Mouse (Mus musculus) heart, embryonic 15.5 days (tissue): Measurements from ENCODE around the gene Inf2. TPM values are rescaled to one million over a fixed set of nuclear protein-coding genes. Genes with fewer than 3 reads are reported as not detected.

ENCODE experiments used
- ATAC-seq: fragments of 200-750 bp; cut with Nextera tagmentation; replicated peaks from 2 replicates; pipeline ENCODE4 v1.8.0; 2017; ENCODE audit warnings: low read depth, moderate TSS enrichment; ENCODE audit not compliant: insufficient number of reproducible peaks, insufficient read depth, low FRiP score
- H3K27ac ChIP-seq: fragments of 300-500 bp; sonication (generic); 2 replicates; pipeline ENCODE4 v1.5.1; 2015; ENCODE audit warnings: mild to moderate bottlenecking, inconsistent platforms
- H3K27me3 ChIP-seq: fragments of 300-500 bp; sonication (generic); 2 replicates; pipeline ENCODE4 v1.6.1; 2015; ENCODE audit warnings: inconsistent platforms
- H3K36me3 ChIP-seq: fragments of 300-500 bp; sonication (generic); 2 replicates; pipeline ENCODE4 v1.6.1; 2015; ENCODE audit warnings: mild to moderate bottlenecking, inconsistent platforms
- H3K4me1 ChIP-seq: fragments of 300-500 bp; sonication (generic); replicated peaks from 2 replicates; pipeline ENCODE4 v1.6.1; 2015; ENCODE audit warnings: inconsistent platforms
- H3K4me2 ChIP-seq: fragments of 300-500 bp; sonication (generic); 2 replicates; pipeline ENCODE4 v1.6.1; 2015; ENCODE audit warnings: inconsistent platforms, mild to moderate bottlenecking, moderate library complexity
- H3K4me3 ChIP-seq: fragments of 300-500 bp; sonication (generic); 2 replicates; pipeline ENCODE4 v1.5.1; 2015; ENCODE audit warnings: mild to moderate bottlenecking, inconsistent platforms
- H3K9ac ChIP-seq: fragments of 300-500 bp; sonication (generic); 2 replicates; pipeline ENCODE4 v1.6.1; 2015; ENCODE audit warnings: mild to moderate bottlenecking, inconsistent platforms
- H3K9me3 ChIP-seq: fragments of 300-500 bp; sonication (generic); replicated peaks from 2 replicates; pipeline ENCODE4 v1.6.1; 2016; ENCODE audit warnings: inconsistent platforms
- WGBS: fragments of 180-500 bp; shearing (Covaris S2); methylation state at CpG from one replicate; pipeline ENCODE4 v1.1.7; 2015; ENCODE audit warnings: mixed read lengths; 5-methylcytosine and 5-hydroxymethylcytosine counted together
- polyA plus RNA-seq: library from polyadenylated mRNA; unstranded; fragments of >200 nt; fragmentation: Nextera tagmentation; extraction: Ambion mirVana; gene quantifications from 2 replicates; pipeline ENCODE4 v1.2.1, GENCODE M21; 2015

Inf2 gene
- polyA plus RNA-seq, 1 experiment from 2014 or later = 3.1 TPM

GRCm38 (mm10) chr12:112628197-112628596 lies 39.6 kb downstream of the Inf2 start:
- Histone ChIP-seq H3K27me3 (no peaks in the 10 kb centered on the region), H3K36me3 (no peaks in the 10 kb centered on the region), H3K4me1 (peaks cover 48% of the 10 kb centered on the region), H3K9ac (no peak overlapping the region), H3K4me2 (no peak overlapping the region), H3K4me3 (no peak overlapping the region), H3K9me3 (no peaks in the 10 kb centered on the region), H3K27ac (peak overlapping the region; percentile 57)
- 71% methylated on average over 6 of the region's 6 CpGs for WGBS
- ATAC-seq = no peak

- H3K9ac ChIP-seq = peak overlapping the region; percentile 39; the same call in 1 of the 2 replicates
- 15% methylated on average over 19 of the region's 19 CpGs for WGBS
- H3K4me1 ChIP-seq = peaks cover 39% of the 10 kb centered on the region
These were observed 40.5 kb downstream of the Inf2 start for GRCm38 (mm10) chr12:112628928-112629721.

GRCm38 (mm10) chr12:112630029-112630428 lies 41.4 kb downstream of the Inf2 start:
- Histone ChIP-seq H3K4me1 (peaks cover 36% of the 10 kb centered on the region), H3K9me3 (no peaks in the 10 kb centered on the region), H3K27ac (no peak overlapping the region), H3K9ac (no peak overlapping the region), H3K27me3 (no peaks in the 10 kb centered on the region), H3K4me2 (no peak overlapping the region), H3K4me3 (no peak overlapping the region), H3K36me3 (no peaks in the 10 kb centered on the region)
- 92% methylated on average over 12 of the region's 12 CpGs for WGBS
- no peak for ATAC-seq

More at GRCm38 (mm10) chr12:112628928-112629721, 40.5 kb downstream of the Inf2 start:
- no peaks in the 10 kb centered on the region for H3K27me3 ChIP-seq
- H3K36me3 ChIP-seq = no peaks in the 10 kb centered on the region
- peak overlapping the region; percentile 57 for H3K27ac ChIP-seq
- no peaks in the 10 kb centered on the region for H3K9me3 ChIP-seq
- ATAC-seq = peak; percentile 85
- H3K4me3 ChIP-seq = peak overlapping the region; percentile 33
- peak overlapping the region; percentile 63 for H3K4me2 ChIP-seq

- Histone ChIP-seq H3K36me3 (no peaks in the 10 kb centered on the region; the same call in 1 of the 2 replicates), H3K4me2 (no peak overlapping the region), H3K4me3 (no peak overlapping the region), H3K9ac (no peak overlapping the region), H3K27ac (no peak overlapping the region), H3K27me3 (no peaks in the 10 kb centered on the region), H3K9me3 (no peaks in the 10 kb centered on the region), H3K4me1 (peaks cover 35% of the 10 kb centered on the region)
- WGBS = 76% methylated on average over 5 of the region's 5 CpGs
- ATAC-seq = no peak
These were observed 42.2 kb downstream of the Inf2 start for GRCm38 (mm10) chr12:112630796-112631195.

DNA sequence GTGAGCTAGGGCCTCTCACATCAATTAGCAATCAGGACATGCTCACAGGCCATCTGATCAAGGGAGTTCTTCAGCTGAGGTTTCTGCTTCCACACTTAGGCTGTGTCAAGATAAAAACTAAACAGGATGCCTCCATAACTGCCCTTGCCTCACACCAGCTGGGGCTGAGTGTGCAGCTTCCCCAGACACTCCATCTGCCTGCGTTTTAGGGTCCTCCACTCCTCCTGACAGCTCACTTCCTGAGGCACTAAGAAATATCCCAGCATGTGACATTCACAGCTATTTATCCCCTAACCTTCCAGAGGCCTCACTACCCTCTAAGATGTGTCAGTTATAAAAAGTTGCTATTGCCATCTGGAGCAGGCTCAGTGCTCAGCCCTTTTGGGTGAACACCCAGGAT lies 42.9 kb downstream of the Inf2 start:
- H3K4me3 ChIP-seq = no peak overlapping the region
- H3K4me1 ChIP-seq = peaks cover 28% of the 10 kb centered on the region
- no peak overlapping the region for H3K27ac ChIP-seq

GRCm38 (mm10) chr12:112632084-112632777 lies 43.6 kb downstream of the Inf2 start:
- Histone ChIP-seq H3K4me3 (no peak overlapping the region), H3K27ac (no peak overlapping the region), H3K4me2 (no peak overlapping the region), H3K27me3 (no peaks in the 10 kb centered on the region), H3K9ac (no peak overlapping the region), H3K4me1 (peaks cover 26% of the 10 kb centered on the region), H3K36me3 (peaks cover 6% of the 10 kb centered on the region; the same call in 1 of the 2 replicates), H3K9me3 (no peaks in the 10 kb centered on the region)
- no peak for ATAC-seq
- WGBS = 72% methylated on average over 11 of the region's 11 CpGs

More for the DNA sequence above, 42.9 kb downstream of the Inf2 start:
- no peaks in the 10 kb centered on the region for H3K27me3 ChIP-seq
- no peak overlapping the region for H3K9ac ChIP-seq
- no peak for ATAC-seq
- WGBS = 19% methylated on average over 1 of the region's 1 CpGs
- H3K4me2 ChIP-seq = no peak overlapping the region
- no peaks in the 10 kb centered on the region for H3K9me3 ChIP-seq
- peaks cover 6% of the 10 kb centered on the region; the same call in 1 of the 2 replicates for H3K36me3 ChIP-seq

GRCm38 (mm10) chr12:112632907-112633306 lies 44.3 kb downstream of the Inf2 start:
- no peaks in the 10 kb centered on the region for H3K9me3 ChIP-seq
- no peaks in the 10 kb centered on the region for H3K27me3 ChIP-seq
- peaks cover 6% of the 10 kb centered on the region; the same call in 1 of the 2 replicates for H3K36me3 ChIP-seq
- H3K9ac ChIP-seq = no peak overlapping the region
- no peak overlapping the region for H3K4me2 ChIP-seq
- H3K4me3 ChIP-seq = no peak overlapping the region
- H3K27ac ChIP-seq = no peak overlapping the region
- 79% methylated on average over 5 of the region's 5 CpGs for WGBS
- H3K4me1 ChIP-seq = peaks cover 20% of the 10 kb centered on the region
- no peak for ATAC-seq

GRCm38 (mm10) chr12:112633686-112634085 lies 45.1 kb downstream of the Inf2 start:
- no peak overlapping the region for H3K4me3 ChIP-seq
- H3K27me3 ChIP-seq = no peaks in the 10 kb centered on the region
- no peak overlapping the region for H3K9ac ChIP-seq
- no peak overlapping the region for H3K27ac ChIP-seq
- H3K36me3 ChIP-seq = peaks cover 6% of the 10 kb centered on the region; the same call in 1 of the 2 replicates
- H3K4me1 ChIP-seq = peaks cover 12% of the 10 kb centered on the region
- no peaks in the 10 kb centered on the region for H3K9me3 ChIP-seq
- H3K4me2 ChIP-seq = no peak overlapping the region
- 66% methylated on average over 9 of the region's 9 CpGs for whole genome bisulfite sequencing
- ATAC-seq = no peak

GRCm38 (mm10) chr12:112639526-112639925 lies 50.9 kb downstream of the Inf2 start:
- peaks cover 13% of the 10 kb centered on the region; the same call in 1 of the 2 replicates for H3K36me3 ChIP-seq
- no peaks in the 10 kb centered on the region for H3K27me3 ChIP-seq
- H3K9me3 ChIP-seq = no peaks in the 10 kb centered on the region
- H3K4me3 ChIP-seq = no peak overlapping the region
- no peak for ATAC-seq
- H3K27ac ChIP-seq = no peak overlapping the region
- H3K9ac ChIP-seq = no peak overlapping the region
- peaks cover 7% of the 10 kb centered on the region for H3K4me1 ChIP-seq
- no peak overlapping the region for H3K4me2 ChIP-seq
- WGBS = 82% methylated on average over 10 of the region's 10 CpGs

- no peaks in the 10 kb centered on the region for H3K9me3 ChIP-seq
- WGBS = 83% methylated on average over 6 of the region's 6 CpGs
- peaks cover 23% of the 10 kb centered on the region for H3K4me1 ChIP-seq
- H3K4me3 ChIP-seq = no peak overlapping the region
- ATAC-seq = no peak
- H3K27me3 ChIP-seq = no peaks in the 10 kb centered on the region
- H3K9ac ChIP-seq = no peak overlapping the region
- H3K36me3 ChIP-seq = peaks cover 17% of the 10 kb centered on the region; the same call in 1 of the 2 replicates
- no peak overlapping the region for H3K4me2 ChIP-seq
- H3K27ac ChIP-seq = no peak overlapping the region
These were observed 54.5 kb downstream of the Inf2 start for GRCm38 (mm10) chr12:112643126-112643525.

DNA sequence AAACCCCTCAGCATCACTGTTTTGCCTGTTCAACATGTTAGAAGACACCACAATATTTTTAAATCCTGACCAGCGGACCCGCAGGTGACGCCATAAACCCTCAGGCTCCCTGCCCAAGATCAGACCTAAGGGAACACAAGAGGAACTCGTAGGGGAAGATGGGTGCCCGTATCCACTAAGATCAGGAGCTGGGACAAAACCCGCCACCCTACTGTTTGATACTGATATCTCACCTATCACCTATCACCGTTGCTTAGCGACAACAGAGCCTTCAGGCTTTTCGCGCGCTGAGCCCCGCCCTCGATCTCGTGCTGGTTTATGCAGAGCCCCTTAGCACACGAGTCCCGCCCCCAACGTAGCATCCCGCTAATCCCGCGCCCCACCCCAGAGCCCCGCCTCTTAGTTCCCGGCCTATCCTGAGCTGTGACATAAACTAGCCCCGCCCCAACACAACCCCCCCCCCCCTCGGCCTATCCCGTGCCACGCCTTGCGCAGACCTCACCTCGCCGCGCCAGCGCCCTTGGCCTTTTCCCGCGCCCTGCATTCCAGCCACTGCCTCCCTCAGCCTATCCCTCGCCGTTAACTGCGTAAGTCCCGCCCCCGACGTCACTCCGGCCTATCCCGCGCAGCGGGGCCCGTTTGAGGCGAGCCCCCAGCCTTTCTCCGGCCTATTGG lies 55.7 kb downstream of the Inf2 start, which contains the start of gene Siva1:
Gene Siva1 (plus strand): TSS at position 500 of the 675 bp plus-strand sequence.
- peak; percentile 98 for ATAC-seq
- whole genome bisulfite sequencing = 2% methylated on average over 44 of the region's 46 CpGs
- Histone ChIP-seq H3K4me2 (peak within 1 kb of the TSS; percentile 96), H3K4me3 (peak within 1 kb of the TSS; percentile 86), H3K36me3 (peaks cover 28% of the 10 kb centered on the region; the same call in 1 of the 2 replicates), H3K27me3 (no peaks in the 10 kb centered on the region), H3K27ac (peak within 1 kb of the TSS; percentile 82), H3K9ac (peak within 1 kb of the TSS; percentile 78), H3K9me3 (no peaks in the 10 kb centered on the region), H3K4me1 (peaks cover 23% of the 10 kb centered on the region)
